Mouse (Mus musculus): ENCODE measurements around the gene Nudt21. TPM values are rescaled to one million over a fixed set of nuclear protein-coding genes. Genes with fewer than 3 reads are reported as not detected.

Gene Nudt21
- polyA plus RNA-seq (2015; fragmentation: Illumina TruSeq; extraction: RNeasy Lipid Tissue Mini Kit (QIAGEN cat#74804); ENCODE audit: insufficient read depth, low read depth, low replicate concordance), result 2.9 TPM

DNA sequence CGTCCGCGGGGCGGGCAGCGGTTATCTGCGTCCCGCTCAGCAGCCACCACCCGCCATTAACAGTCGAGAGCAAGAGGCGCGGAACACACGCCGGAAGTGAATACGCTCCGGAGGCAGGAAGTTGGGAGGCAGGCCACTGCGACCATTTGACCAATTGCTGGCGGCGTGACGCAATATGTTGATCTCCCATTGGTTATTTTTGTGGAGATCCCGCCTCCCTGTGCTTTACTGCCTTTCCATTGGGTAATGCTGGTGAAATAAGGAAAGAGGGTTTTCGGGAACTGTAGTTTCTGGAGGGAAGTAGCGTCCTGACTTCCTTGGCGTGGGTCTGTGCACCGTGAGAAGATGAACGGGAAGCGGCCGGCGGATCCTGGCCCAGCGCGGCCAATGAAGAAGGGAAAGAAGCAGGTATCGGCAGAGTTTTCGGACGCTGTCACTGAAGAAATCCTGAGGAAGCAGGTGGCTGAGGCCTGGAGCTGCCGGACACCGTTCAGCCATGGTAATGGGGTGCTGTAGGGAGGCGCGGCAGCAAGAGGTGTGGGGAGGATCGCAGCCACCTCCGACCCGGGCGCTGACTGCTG, at the start of gene Nudt21, which contains the start of gene Ogfod1:
Gene Nudt21, minus strand, starts transcription at position 88 of the 581 bp plus-strand sequence.
Gene Ogfod1, plus strand, starts transcription at position 255 of the 581 bp plus-strand sequence.

DNA sequence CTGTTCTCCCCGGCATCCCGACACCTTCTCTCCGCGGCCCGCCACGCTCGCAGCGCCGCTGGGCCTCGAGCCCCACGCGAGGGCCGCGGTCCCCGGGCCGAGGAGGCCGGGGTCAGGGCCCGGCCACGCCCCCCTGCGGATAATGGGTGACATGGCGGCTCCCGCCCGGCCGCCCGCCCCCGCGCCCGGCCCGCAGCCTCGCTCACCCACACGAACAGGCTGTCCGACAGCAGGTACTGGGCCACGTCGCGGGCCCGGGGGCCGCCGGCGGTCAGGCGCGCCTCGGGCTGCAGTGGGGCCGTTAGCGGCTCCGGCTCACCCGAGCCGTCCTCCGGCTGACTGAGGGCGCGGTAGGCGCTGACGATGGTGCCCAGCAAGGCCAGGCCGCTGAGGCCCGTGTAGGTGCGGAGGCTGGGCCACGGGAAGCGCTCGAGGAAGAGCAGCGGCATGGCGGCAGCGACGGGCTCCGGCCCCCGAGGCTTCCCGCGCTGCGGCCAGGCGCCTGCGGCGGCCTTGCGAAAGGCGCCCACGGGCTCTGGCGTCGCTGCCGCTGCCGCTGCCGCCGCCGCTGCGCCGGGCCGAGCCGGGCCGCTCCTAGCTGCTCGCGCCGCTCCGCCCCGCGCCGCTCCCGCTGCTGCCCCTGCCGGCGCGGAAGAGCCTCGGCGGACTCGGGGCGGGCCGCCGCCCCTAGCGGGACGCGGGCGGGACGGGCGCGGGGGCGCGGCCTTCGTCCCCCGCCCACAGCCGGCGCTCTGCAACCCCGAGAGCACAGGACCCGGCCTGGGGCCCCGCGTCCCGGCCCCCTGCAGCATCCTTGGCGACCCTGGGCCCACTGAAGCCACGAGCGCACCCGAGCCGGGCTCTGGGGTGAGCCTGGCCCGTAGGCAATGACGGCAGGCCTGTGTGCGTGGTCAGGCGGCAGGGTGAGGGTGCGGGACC, 24.5 kb downstream of the Nudt21 start, which contains the start of gene Amfr:
Gene Amfr, minus strand, starts transcription at position 830 of the 939 bp plus-strand sequence.

Other genes starting within 250 kb of the Nudt21 start
- 17.7 TPM for gene Gnao1, start 227.1 kb downstream of the Nudt21 start, polyA plus RNA-seq (2015; fragmentation: Illumina TruSeq; extraction: RNeasy Lipid Tissue Mini Kit (QIAGEN cat#74804); ENCODE audit: insufficient read depth, low read depth, low replicate concordance)
- gene Amfr, start 24.2 kb downstream of the Nudt21 start, polyA plus RNA-seq (2015; fragmentation: Illumina TruSeq; extraction: RNeasy Lipid Tissue Mini Kit (QIAGEN cat#74804); ENCODE audit: insufficient read depth, low read depth, low replicate concordance), result 24.7 TPM
- 6.4 TPM for gene Ogfod1, start 167 bp upstream of the Nudt21 start, polyA plus RNA-seq (2015; fragmentation: Illumina TruSeq; extraction: RNeasy Lipid Tissue Mini Kit (QIAGEN cat#74804); ENCODE audit: insufficient read depth, low read depth, low replicate concordance)
- 9.0 TPM for gene Bbs2, start 61.9 kb upstream of the Nudt21 start, polyA plus RNA-seq (2015; fragmentation: Illumina TruSeq; extraction: RNeasy Lipid Tissue Mini Kit (QIAGEN cat#74804); ENCODE audit: insufficient read depth, low read depth, low replicate concordance)
- not detected for gene Mt4, start 100.2 kb upstream of the Nudt21 start, polyA plus RNA-seq (2015; fragmentation: Illumina TruSeq; extraction: RNeasy Lipid Tissue Mini Kit (QIAGEN cat#74804); ENCODE audit: insufficient read depth, low read depth, low replicate concordance)
- not detected for gene Mt3, start 115.6 kb upstream of the Nudt21 start, polyA plus RNA-seq (2015; fragmentation: Illumina TruSeq; extraction: RNeasy Lipid Tissue Mini Kit (QIAGEN cat#74804); ENCODE audit: insufficient read depth, low read depth, low replicate concordance)
- gene Mt2, start 135.6 kb upstream of the Nudt21 start, polyA plus RNA-seq (2015; fragmentation: Illumina TruSeq; extraction: RNeasy Lipid Tissue Mini Kit (QIAGEN cat#74804); ENCODE audit: insufficient read depth, low read depth, low replicate concordance), result 331 TPM
- gene Mt1, start 142.1 kb upstream of the Nudt21 start, polyA plus RNA-seq (2015; fragmentation: Illumina TruSeq; extraction: RNeasy Lipid Tissue Mini Kit (QIAGEN cat#74804); ENCODE audit: insufficient read depth, low read depth, low replicate concordance), result 627 TPM
- gene Nup93, start 177.5 kb upstream of the Nudt21 start, polyA plus RNA-seq (2015; fragmentation: Illumina TruSeq; extraction: RNeasy Lipid Tissue Mini Kit (QIAGEN cat#74804); ENCODE audit: insufficient read depth, low read depth, low replicate concordance), result 6.7 TPM

Measured in pancreas, adult 10 weeks (tissue).